Mouse (Mus musculus) gastrocnemius, postnatal 25 days (tissue): ENCODE measurements at regions not wholly inside any gene's neighbourhood (a gene's known extent, or its start where the extent isn't known, plus 50 kb on each side); places are given as distances from the start of the nearest gene placed in this dataset.

ENCODE experiments used
- DNase-seq: peaks from one replicate; pipeline ENCODE4 v3.0.0; 2022

GRCm38 (mm10) chr15:12066857-12067211 is 50.8 kb upstream of the Zfr start:
- DNase-seq: no peak

- DNase-seq: peak; percentile 77
Observed at GRCm38 (mm10) chr15:12066176-12066856, 51.3 kb upstream of the Zfr start.

GRCm38 (mm10) chr15:12054870-12055269 is 58.1 kb upstream of the Sub1 start:
- DNase-seq: no peak

- DNase-seq: no peak
Observed at GRCm38 (mm10) chr15:12053610-12054009, 56.8 kb upstream of the Sub1 start.

GRCm38 (mm10) chr15:12048965-12049364 is 52.2 kb upstream of the Sub1 start:
- DNase-seq: no peak

- no peak for DNase-seq
Observed at GRCm38 (mm10) chr15:12048214-12048507, 51.4 kb upstream of the Sub1 start.

- DNase-seq: no peak
Observed at GRCm38 (mm10) chr15:12047349-12048213, 50.8 kb upstream of the Sub1 start.
